Mouse (Mus musculus): ENCODE measurements around the gene Fbxo9.

DNA sequence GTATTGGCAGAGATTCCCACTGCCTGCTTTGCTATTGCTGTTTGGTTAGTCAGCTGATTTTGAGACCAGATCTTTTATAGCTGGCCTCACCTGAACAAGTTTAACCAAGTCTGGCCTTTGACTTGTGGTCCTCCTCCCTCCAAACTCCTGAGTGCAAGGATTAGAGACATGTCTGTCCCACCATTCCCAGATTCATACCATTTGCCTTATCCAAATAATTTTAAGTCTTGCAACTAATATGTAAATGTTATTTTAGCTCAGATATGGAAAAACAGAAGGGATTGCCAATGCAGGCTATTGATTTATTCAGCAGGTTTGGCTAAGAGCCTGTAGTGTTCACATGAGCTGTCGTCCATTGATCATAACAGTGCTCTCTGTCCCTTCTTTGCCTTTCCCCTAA, 48.4 kb upstream of the Fbxo9 start:
- TF ChIP-seq CTCF (IDR thresholded peaks at IDR 0.05; ENCODE audit: low read depth, low read length) (no peak), TAL1 (conservative IDR thresholded peaks at IDR 0.05; ENCODE audit: low read depth, low read length) (no peak)
